Comparison of ENCODE assay signal across 19 mouse cellular contexts in the genomic region with DNA sequence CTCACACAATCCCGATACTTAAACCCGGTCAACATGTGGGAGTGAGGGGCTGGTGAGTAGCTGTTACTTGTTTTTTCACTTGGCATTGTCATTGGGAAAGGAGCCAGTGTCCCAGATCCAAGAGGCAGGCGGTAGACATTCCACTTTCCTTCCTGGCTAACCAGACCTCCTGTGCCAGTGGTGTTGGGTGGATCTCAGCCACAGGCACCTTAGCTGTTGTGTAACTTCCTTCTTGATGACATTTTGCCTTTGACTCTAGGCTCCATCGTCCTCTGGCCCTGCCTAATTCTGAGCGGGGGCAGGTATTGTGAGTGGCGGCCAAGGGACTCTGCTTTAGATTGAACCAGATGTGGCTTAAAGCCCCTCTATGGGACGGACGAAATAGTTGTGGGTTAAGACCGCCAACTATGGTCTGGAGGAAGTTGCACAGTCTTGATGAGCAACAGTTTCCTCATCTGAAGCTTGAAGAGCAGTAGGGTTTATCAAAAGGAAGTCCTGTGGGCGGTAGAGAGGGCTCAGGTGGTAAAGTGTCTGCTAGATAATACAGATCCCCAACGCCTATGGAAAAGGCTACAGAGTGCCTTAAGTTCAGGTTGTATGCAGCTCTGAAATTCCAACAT.
DNase-seq lines count a peak whose midpoint lies in the region; ATAC-seq and TF ChIP-seq lines count a peak whose summit lies in the region.
"Had no signal": no experiment of that assay in that cellular context is flagged by ENCODE, and none has a peak within 500 bp of the region (broad histone marks: within the 10 kb centered on the region; RNA-seq: fewer than 3 reads in every experiment).

No protein-coding gene starts in this region.

- H3K9me3 ChIP-seq in midbrain, postnatal 0 days (ENCODE audit: low read length) = 0 out of 2 replicates have a peak, but pooled peaks cover 4% of the 10 kb centered on the region
- no peaks in the 10 kb centered on the region for H3K9me3 ChIP-seq in hindbrain, embryonic 11.5 days (ENCODE audit: control insufficient read depth, low read length)
- H3K9me3 ChIP-seq: embryonic facial prominence, embryonic 13.5 days; lung, embryonic 15.5 days had no signal

- peak; percentile 93 for ATAC-seq in megakaryocyte, adult 5-6 weeks (ENCODE audit: poor library complexity, severe bottlenecking)
- ATAC-seq in midbrain, postnatal 0 days (ENCODE audit: low FRiP score) = no peak
- ATAC-seq in hindbrain, embryonic 11.5 days (ENCODE audit: low FRiP score) = no peak
- ATAC-seq: forebrain, embryonic 14.5 days; intestine, embryonic 16.5 days; midbrain, embryonic 16.5 days had no signal

- TF ChIP-seq CTCF in bone marrow, adult 2 months (IDR thresholded peaks at IDR 0.05; ENCODE audit: control insufficient read depth, insufficient read depth, low read length) = no peak
- TF ChIP-seq CTCF in midbrain, postnatal 0 days (IDR thresholded peaks at IDR 0.05) = no peak
- no peak for TF ChIP-seq CTCF in lung, adult 2 months (IDR thresholded peaks at IDR 0.05; ENCODE audit: insufficient read depth, low read length)

- peak; percentile 5 for DNase-seq in lung, postnatal 36 days
- DNase-seq in lung, adult 18-20 months = no peak
- DNase-seq in midbrain, postnatal 0 days (ENCODE audit: low spot score) = no peak
- DNase-seq in hindbrain, embryonic 11.5 days (ENCODE audit: low spot score) = no peak
- no peak for DNase-seq in lung, adult 2 months
- DNase-seq: cerebellum, postnatal 10 days; gastrocnemius, postnatal 10 days; heart, postnatal 14 days; right cerebral cortex, postnatal 4 days had no signal

- no peak for TF ChIP-seq POLR2A in bone marrow, adult 2 months (IDR thresholded peaks at IDR 0.05; ENCODE audit: borderline replicate concordance, control insufficient read depth, low read depth, low read length)
- no peak for TF ChIP-seq POLR2A in lung, adult 2 months (IDR thresholded peaks at IDR 0.05; ENCODE audit: borderline replicate concordance, extremely low read depth, low read depth, low read length)

- H3K27ac ChIP-seq in bone marrow, adult 2 months (ENCODE audit: control insufficient read depth, insufficient read depth, low read depth, low read length, poor library complexity) = peak overlapping the region; percentile 71
- no peak overlapping the region for H3K27ac ChIP-seq in midbrain, postnatal 0 days (ENCODE audit: low read depth, low read length)
- H3K27ac ChIP-seq in hindbrain, embryonic 11.5 days (ENCODE audit: low read depth, low read length) = no peak overlapping the region
- H3K27ac ChIP-seq: embryonic facial prominence, embryonic 13.5 days; hindbrain, embryonic 14.5 days; limb, embryonic 13.5 days; lung, embryonic 15.5 days had no signal

- no peaks in the 10 kb centered on the region for H3K36me3 ChIP-seq in midbrain, postnatal 0 days (ENCODE audit: insufficient read depth, low read length)
- H3K36me3 ChIP-seq in hindbrain, embryonic 11.5 days (ENCODE audit: control insufficient read depth, insufficient read depth, low read length) = no peaks in the 10 kb centered on the region
- H3K36me3 ChIP-seq: embryonic facial prominence, embryonic 13.5 days; G1E; limb, embryonic 13.5 days; lung, embryonic 15.5 days had no signal

- 20% methylated on average over 11 of the region's 11 CpGs for WGBS in bone marrow, adult 2 months
- WGBS in midbrain, postnatal 0 days = 90% methylated on average over 11 of the region's 11 CpGs
- WGBS in hindbrain, embryonic 11.5 days = 89% methylated on average over 11 of the region's 11 CpGs
- WGBS in lung, adult 2 months = 65% methylated on average over 11 of the region's 11 CpGs

- no peak overlapping the region for H3K4me2 ChIP-seq in midbrain, postnatal 0 days (ENCODE audit: low read depth, low read length, poor library complexity, severe bottlenecking)
- H3K4me2 ChIP-seq in hindbrain, embryonic 11.5 days (replicated peaks; ENCODE audit: low read depth, low read length) = no peak overlapping the region
- H3K4me2 ChIP-seq: embryonic facial prominence, embryonic 13.5 days; hindbrain, embryonic 14.5 days; limb, embryonic 13.5 days; lung, embryonic 15.5 days had no signal

- H3K9ac ChIP-seq in midbrain, postnatal 0 days (replicated peaks; ENCODE audit: low read length, poor library complexity, severe bottlenecking) = no peak overlapping the region
- H3K9ac ChIP-seq in hindbrain, embryonic 11.5 days (ENCODE audit: low read depth, low read length) = no peak overlapping the region
- H3K9ac ChIP-seq: embryonic facial prominence, embryonic 13.5 days; hindbrain, embryonic 14.5 days; limb, embryonic 13.5 days; lung, embryonic 15.5 days had no signal

- no peaks in the 10 kb centered on the region for H3K27me3 ChIP-seq in midbrain, postnatal 0 days (ENCODE audit: insufficient read depth, low read length)
- H3K27me3 ChIP-seq in hindbrain, embryonic 11.5 days (ENCODE audit: control insufficient read depth, insufficient read depth, low read length) = no peaks in the 10 kb centered on the region
- H3K27me3 ChIP-seq: embryonic facial prominence, embryonic 13.5 days; lung, embryonic 15.5 days had no signal

- H3K4me3 ChIP-seq in bone marrow, adult 2 months (replicated peaks; ENCODE audit: control insufficient read depth, low read depth, low read length) = no peak overlapping the region
- no peak overlapping the region for H3K4me3 ChIP-seq in midbrain, postnatal 0 days (ENCODE audit: low read depth, low read length)
- H3K4me3 ChIP-seq in hindbrain, embryonic 11.5 days (ENCODE audit: low read depth, low read length) = no peak overlapping the region
- H3K4me3 ChIP-seq in lung, adult 2 months (replicated peaks; ENCODE audit: extremely low read depth, low read depth, low read length) = no peak overlapping the region
- H3K4me3 ChIP-seq: embryonic facial prominence, embryonic 13.5 days; limb, embryonic 13.5 days; lung, embryonic 15.5 days had no signal

- H3K4me1 ChIP-seq in bone marrow, adult 2 months (ENCODE audit: control insufficient read depth, insufficient read depth, low read length) = no peaks in the 10 kb centered on the region; the same call in 1 of the 2 replicates
- H3K4me1 ChIP-seq in midbrain, postnatal 0 days (ENCODE audit: insufficient read depth, low read length) = no peaks in the 10 kb centered on the region
- no peaks in the 10 kb centered on the region for H3K4me1 ChIP-seq in hindbrain, embryonic 11.5 days (replicated peaks; ENCODE audit: control insufficient read depth, insufficient read depth, low read length)
- no peaks in the 10 kb centered on the region for H3K4me1 ChIP-seq in lung, adult 2 months (ENCODE audit: control insufficient read depth, insufficient read depth, low read length)
